Mouse (Mus musculus) heart, postnatal 0 days (tissue): ENCODE data around the gene Ttc9b.

Experiments
- CTCF ChIP-seq: IDR thresholded peaks from 2 replicates; pipeline ENCODE4 v1.5.1; 2016; ENCODE audit warnings: antibody characterized with exemption, control low read depth, low read depth
- EP300 ChIP-seq: IDR thresholded peaks from 2 replicates; pipeline ENCODE4 v1.6.1; 2016; ENCODE audit warnings: antibody characterized with exemption, low read depth

DNA sequence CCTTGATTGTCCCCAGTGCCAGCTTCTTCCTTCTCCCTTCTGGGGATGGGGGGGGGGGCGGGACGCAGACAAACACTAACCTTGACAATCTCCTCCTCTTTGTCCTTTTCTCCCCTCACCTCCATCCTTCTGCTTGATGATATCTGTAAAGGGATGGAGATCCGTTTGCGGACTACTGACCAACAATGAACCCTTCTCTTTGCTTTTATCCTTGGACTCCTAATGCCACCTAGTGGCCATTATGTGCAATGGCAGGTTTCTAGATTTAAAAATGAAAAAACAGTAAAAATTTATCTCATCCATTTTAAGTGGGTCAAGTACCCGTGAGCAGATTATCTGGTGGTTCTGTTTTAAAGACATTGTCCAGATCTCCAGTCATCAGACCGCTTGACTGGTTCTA lies 32.0 kb downstream of the Ttc9b start:
- TF ChIP-seq EP300 (no peak), CTCF (peak; percentile 88)
